27 mouse cellular contexts compared by ENCODE assay signal in the genomic region with DNA sequence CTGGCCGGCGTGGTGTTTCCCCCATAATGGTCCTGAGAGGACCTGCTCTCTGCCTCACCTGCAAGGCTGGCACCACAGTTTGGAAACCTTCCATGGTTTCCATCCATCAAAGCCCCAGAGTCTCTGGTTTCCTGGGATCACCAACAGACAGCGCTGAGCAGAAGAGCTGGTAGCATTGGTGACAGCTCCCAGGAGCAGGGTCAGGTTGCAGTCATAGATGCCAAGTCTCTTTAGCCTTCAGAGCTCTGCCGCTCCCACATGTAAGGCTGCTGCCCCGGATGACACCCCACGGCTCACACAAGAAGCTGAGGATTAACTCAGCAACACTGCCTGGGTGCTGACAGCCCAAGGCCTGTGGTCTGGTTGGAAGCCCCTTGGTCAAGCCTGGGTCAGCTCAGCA. TPM values are rescaled to one million over a fixed set of nuclear protein-coding genes. Genes with fewer than 3 reads are reported as not detected.
DNase-seq lines count a peak whose midpoint lies in the region; ATAC-seq and TF ChIP-seq lines count a peak whose summit lies in the region.
"Had no signal": no experiment of that assay in that cellular context is flagged by ENCODE, and none has a peak within 500 bp of the region (broad histone marks: within the 10 kb centered on the region; RNA-seq: fewer than 3 reads in every experiment).

No protein-coding gene starts in this region.

- no peak for ATAC-seq in heart, embryonic 11.5 days (replicated peaks; ENCODE audit: insufficient number of reproducible peaks, low FRiP score, low TSS enrichment)
- peak; percentile 56 for ATAC-seq in heart, postnatal 0 days (ENCODE audit: insufficient read depth, low read depth)
- ATAC-seq: forebrain, embryonic 15.5 days; intestine, embryonic 16.5 days; midbrain, embryonic 13.5 days had no signal

- H3K36me3 ChIP-seq in heart, embryonic 11.5 days (ENCODE audit: control insufficient read depth, insufficient read depth, low read length), result peaks cover 3% of the 10 kb centered on the region; the same call in 1 of the 2 replicates
- H3K36me3 ChIP-seq in heart, postnatal 0 days (replicated peaks; ENCODE audit: control insufficient read depth, insufficient read depth, low read length), result peaks cover 11% of the 10 kb centered on the region; the same call in 1 of the 2 replicates
- H3K36me3 ChIP-seq: embryonic facial prominence, embryonic 12.5 days; forebrain, embryonic 10.5 days; forebrain, embryonic 15.5 days; G1E; hindbrain, embryonic 12.5 days; midbrain, embryonic 13.5 days had no signal

- TF ChIP-seq CTCF in heart, postnatal 0 days (IDR thresholded peaks at IDR 0.05; ENCODE audit: low read depth), result no peak

- DNase-seq in gastrocnemius, adult 18-20 months (ENCODE audit: low spot score), result peak; percentile 66
- no peak for DNase-seq in gastrocnemius, postnatal 10 days
- no peak for DNase-seq in heart, postnatal 4 days
- DNase-seq in gastrocnemius, postnatal 14 days, result peak; percentile 48
- no peak for DNase-seq in heart, postnatal 0 days (ENCODE audit: low spot score)
- no peak for DNase-seq in urinary bladder, adult 2 months (ENCODE audit: low spot score)
- DNase-seq in frontal cortex, postnatal 10 days (ENCODE audit: low spot score in 2 of 2), result no peak
- DNase-seq: adrenal gland, postnatal 10 days; cerebellum, adult 8-10 months; cerebellum, postnatal 36 days; kidney, adult 8-10 months; liver; lung, adult 2 months; lung, postnatal 10 days had no signal

- WGBS in heart, embryonic 11.5 days (ENCODE audit: insufficient replicate concordance), result 69% methylated on average over 6 of the region's 6 CpGs
- WGBS in heart, postnatal 0 days, result 32% methylated on average over 6 of the region's 6 CpGs

- H3K9ac ChIP-seq in heart, embryonic 11.5 days (ENCODE audit: low read depth, low read length), result peak overlapping the region; percentile 1; the same call in 1 of the 2 replicates
- no peak overlapping the region for H3K9ac ChIP-seq in heart, postnatal 0 days (replicated peaks; ENCODE audit: low read depth, low read length)
- H3K9ac ChIP-seq: embryonic facial prominence, embryonic 12.5 days; forebrain, embryonic 15.5 days; hindbrain, embryonic 12.5 days; liver, embryonic 14.5 days; midbrain, embryonic 13.5 days had no signal

- H3K4me2 ChIP-seq in heart, embryonic 11.5 days, result no peak overlapping the region
- H3K4me2 ChIP-seq in heart, postnatal 0 days (ENCODE audit: low read depth, low read length), result peak overlapping the region; percentile 36; the same call in 1 of the 2 replicates
- H3K4me2 ChIP-seq: embryonic facial prominence, embryonic 12.5 days; forebrain, embryonic 15.5 days; hindbrain, embryonic 12.5 days; midbrain, embryonic 13.5 days had no signal

- no peaks in the 10 kb centered on the region for H3K9me3 ChIP-seq in heart, embryonic 11.5 days (replicated peaks; ENCODE audit: control insufficient read depth, low read length)
- H3K9me3 ChIP-seq in heart, postnatal 0 days (replicated peaks; ENCODE audit: control insufficient read depth, low read length), result no peaks in the 10 kb centered on the region
- H3K9me3 ChIP-seq: embryonic facial prominence, embryonic 12.5 days; forebrain, embryonic 10.5 days; forebrain, embryonic 15.5 days; G1E; hindbrain, embryonic 12.5 days had no signal

- no peaks in the 10 kb centered on the region for H3K27me3 ChIP-seq in heart, embryonic 11.5 days (ENCODE audit: control insufficient read depth, insufficient read depth, low read length)
- no peaks in the 10 kb centered on the region for H3K27me3 ChIP-seq in heart, postnatal 0 days (ENCODE audit: control insufficient read depth, insufficient read depth, low read length)
- H3K27me3 ChIP-seq: embryonic facial prominence, embryonic 12.5 days; forebrain, embryonic 15.5 days; hindbrain, embryonic 12.5 days; midbrain, embryonic 13.5 days had no signal

- H3K27ac ChIP-seq in heart, embryonic 11.5 days (ENCODE audit: low read depth, low read length), result peak overlapping the region; percentile 16; the same call in 1 of the 2 replicates
- peak overlapping the region; percentile 74 for H3K27ac ChIP-seq in heart, postnatal 0 days (ENCODE audit: low read depth)
- H3K27ac ChIP-seq: embryonic facial prominence, embryonic 12.5 days; forebrain, embryonic 10.5 days; forebrain, embryonic 15.5 days; hindbrain, embryonic 12.5 days; kidney, postnatal 0 days; liver, embryonic 14.5 days; macrophage; midbrain, embryonic 13.5 days had no signal

- H3K4me1 ChIP-seq in heart, embryonic 11.5 days (ENCODE audit: control insufficient read depth, insufficient read depth, low read length), result peaks cover 43% of the 10 kb centered on the region
- peaks cover 37% of the 10 kb centered on the region for H3K4me1 ChIP-seq in heart, postnatal 0 days (ENCODE audit: control insufficient read depth, insufficient read depth)
- H3K4me1 ChIP-seq: embryonic facial prominence, embryonic 12.5 days; forebrain, embryonic 10.5 days; forebrain, embryonic 15.5 days; hindbrain, embryonic 12.5 days; midbrain, embryonic 13.5 days had no signal

- no peak for TF ChIP-seq EP300 in heart, postnatal 0 days (IDR thresholded peaks at IDR 0.05; ENCODE audit: low read depth)

- intact Hi-C loops in gastrocnemius, postnatal 14 days (cut with DNase I; ENCODE audit: low total_unique reads), result no loop called here

- H3K4me3 ChIP-seq in heart, embryonic 11.5 days (ENCODE audit: low read depth, low read length), result no peak overlapping the region
- H3K4me3 ChIP-seq in heart, postnatal 0 days (ENCODE audit: low read depth, low read length), result no peak overlapping the region
- H3K4me3 ChIP-seq: embryonic facial prominence, embryonic 12.5 days; forebrain, embryonic 10.5 days; forebrain, embryonic 15.5 days; hindbrain, embryonic 12.5 days; midbrain, embryonic 13.5 days had no signal

RNA-seq across cellular contexts. Expression of gene Jph2, which starts 12.7 kb away (rescaled TPM):
- 100 to 1,000 TPM; 401 to 487 TPM for total RNA-seq in gastrocnemius, adult 18-20 months (2021)
- 100 to 1,000 TPM; 350 to 362 TPM for total RNA-seq in gastrocnemius, postnatal 10 days (2021)
- 19.5 and 22.7 TPM in 2 replicates for polyA plus RNA-seq in heart, embryonic 11.5 days (2014; fragmentation: Nextera tagmentation; extraction: Ambion mirVana)
- total RNA-seq in heart, postnatal 4 days (2021), result 100 to 1,000 TPM; 366 to 416 TPM
- total RNA-seq in gastrocnemius, postnatal 14 days (2021), result 100 to 1,000 TPM; 352 to 422 TPM
- 215 and 246 TPM in 2 replicates for total RNA-seq in heart, postnatal 0 days (2014; rRNA removed; ENCODE audit: low replicate concordance)
- polyA plus RNA-seq in heart, postnatal 0 days (2015; fragmentation: Nextera tagmentation; extraction: Ambion mirVana), result 47.3 and 61.7 TPM in 2 replicates
- polyA plus RNA-seq in urinary bladder, adult 2 months (2012; rRNA removed), result 113 and 164 TPM in 2 replicates
- total RNA-seq: granulocyte monocyte progenitor cell, adult 5-6 weeks; megakaryocyte-erythroid progenitor cell, adult 5-6 weeks had no signal
- polyA plus RNA-seq: G1E, macrophage had no signal

RNA-seq across cellular contexts. Expression of gene Oser1, which starts 39.4 kb away (rescaled TPM):
- 10 to 100 TPM; 31.4 to 38.1 TPM for total RNA-seq in gastrocnemius, adult 18-20 months (2021)
- total RNA-seq in gastrocnemius, postnatal 10 days (2021), result 10 to 100 TPM; 23.6 to 26.5 TPM
- polyA plus RNA-seq in heart, embryonic 11.5 days (2014; fragmentation: Nextera tagmentation; extraction: Ambion mirVana), result 60.8 and 64.1 TPM in 2 replicates
- 10 to 100 TPM; 21.6 to 24.2 TPM for total RNA-seq in heart, postnatal 4 days (2021)
- total RNA-seq in gastrocnemius, postnatal 14 days (2021), result 10 to 100 TPM; 25.9 to 29.5 TPM
- 23.8 and 28.9 TPM in 2 replicates for total RNA-seq in heart, postnatal 0 days (2014; rRNA removed; ENCODE audit: low replicate concordance)
- polyA plus RNA-seq in heart, postnatal 0 days (2015; fragmentation: Nextera tagmentation; extraction: Ambion mirVana), result 41.4 and 45.1 TPM in 2 replicates
- 34.7 and 36.7 TPM in 2 replicates for polyA plus RNA-seq in urinary bladder, adult 2 months (2012; rRNA removed)

RNA-seq across cellular contexts. Expression of gene Gdap1l1, which starts 53.1 kb away (rescaled TPM):
- total RNA-seq in gastrocnemius, adult 18-20 months (2021), result under 1 TPM in 1 of 2 experiments, not detected in 1; 0.21 TPM
- total RNA-seq in gastrocnemius, postnatal 10 days (2021), result under 1 TPM; 0.14 to 0.34 TPM
- polyA plus RNA-seq in heart, embryonic 11.5 days (2014; fragmentation: Nextera tagmentation; extraction: Ambion mirVana), result 0.31 and 0.64 TPM in 2 replicates
- total RNA-seq in heart, postnatal 4 days (2021), result not detected
- total RNA-seq in gastrocnemius, postnatal 14 days (2021), result under 1 TPM in 1 of 2 experiments, not detected in 1; 0.23 TPM
- total RNA-seq in heart, postnatal 0 days (2014; rRNA removed; ENCODE audit: low replicate concordance), result not detected in 2 replicates
- 0.10 TPM in 1 of 2 replicates, not detected in the other for polyA plus RNA-seq in heart, postnatal 0 days (2015; fragmentation: Nextera tagmentation; extraction: Ambion mirVana)
- polyA plus RNA-seq in urinary bladder, adult 2 months (2012; rRNA removed), result 0.30 and 0.44 TPM in 2 replicates
- total RNA-seq: granulocyte monocyte progenitor cell, adult 5-6 weeks; megakaryocyte-erythroid progenitor cell, adult 5-6 weeks had no signal
- polyA plus RNA-seq: G1E had no signal

Comparison
In these comparisons a context has a peak if more than half of its experiments do, and no peak if none do; other contexts are left out.
1. DNase-seq: peak in gastrocnemius, adult 18-20 months (single experiment) and gastrocnemius, postnatal 14 days (single experiment); none in gastrocnemius, postnatal 10 days (single experiment), heart, postnatal 4 days (single experiment), heart, postnatal 0 days (single experiment), urinary bladder, adult 2 months (single experiment) and frontal cortex, postnatal 10 days (0 of 2).